Mouse (Mus musculus): ENCODE data around the gene Dnajb7.
"Not testable (repeated sequence)": the region's sequence is repeated elsewhere in the genome, so short reads cannot be mapped to it uniquely, and the experiment has no call there.

The Dnajb7 gene

GRCm38 (mm10) chr15:81408199-81408598 lies at the start of gene Dnajb7:
TSS of gene Dnajb7 (minus strand) at chr15:81408299.
- in situ Hi-C loops (cut with MboI, MseI) = no loop called here

- in situ Hi-C loops (cut with MboI, MseI) = no loop called here
These were observed 40.4 kb upstream of the Dnajb7 start for GRCm38 (mm10) chr15:81448463-81448862.

GRCm38 (mm10) chr15:81439236-81439635 lies 31.1 kb upstream of the Dnajb7 start:
- in situ Hi-C loops (cut with MboI, MseI) = no loop called here

- in situ Hi-C loops (cut with MboI, MseI) = no loop called here
These were observed 30.2 kb upstream of the Dnajb7 start for GRCm38 (mm10) chr15:81438345-81438744.

DNA sequence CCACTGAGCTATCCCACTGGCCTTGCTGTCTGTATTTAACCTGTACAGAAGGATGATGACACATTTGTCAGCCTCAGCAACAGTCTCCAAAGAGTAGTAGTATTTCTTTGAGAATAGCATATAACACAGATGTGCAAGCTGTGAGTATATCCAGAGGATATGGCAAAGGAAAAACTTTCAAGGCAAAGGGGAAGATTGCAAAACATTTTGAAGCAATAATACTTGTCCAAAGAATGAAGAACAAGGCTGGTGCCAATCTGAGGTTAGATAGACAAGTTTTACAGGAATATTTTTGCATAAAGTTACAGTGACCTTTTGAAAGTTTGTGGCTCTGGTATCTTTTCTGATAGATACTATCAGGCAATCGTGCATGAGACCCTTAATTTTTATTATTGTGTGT lies 23.1 kb upstream of the Dnajb7 start:
- in situ Hi-C loops (cut with MboI, MseI) = no loop called here

DNA sequence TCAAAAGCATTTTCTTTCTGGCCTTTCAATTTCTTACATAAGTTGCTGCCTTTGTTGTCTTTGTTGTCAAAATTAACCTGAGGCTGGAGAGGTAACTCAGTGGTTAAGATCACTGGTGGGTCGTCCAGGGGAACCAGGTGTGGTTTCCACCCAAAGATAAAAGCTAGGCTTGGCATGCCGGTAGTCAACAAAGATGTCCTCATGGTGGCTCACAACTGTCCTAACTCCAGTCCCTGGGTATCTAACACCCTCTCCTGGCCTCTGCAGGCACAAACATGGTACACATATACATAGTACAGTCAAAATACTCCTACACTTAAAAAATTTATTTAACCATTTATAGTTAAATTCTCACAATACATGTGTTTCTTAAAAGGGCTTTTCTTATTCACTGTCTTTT lies 19.8 kb upstream of the Dnajb7 start:
- in situ Hi-C loops (cut with MboI, MseI) = no loop called here

- in situ Hi-C loops (cut with MboI, MseI) = no loop called here
These were observed 17.2 kb upstream of the Dnajb7 start for GRCm38 (mm10) chr15:81425311-81425710.

DNA sequence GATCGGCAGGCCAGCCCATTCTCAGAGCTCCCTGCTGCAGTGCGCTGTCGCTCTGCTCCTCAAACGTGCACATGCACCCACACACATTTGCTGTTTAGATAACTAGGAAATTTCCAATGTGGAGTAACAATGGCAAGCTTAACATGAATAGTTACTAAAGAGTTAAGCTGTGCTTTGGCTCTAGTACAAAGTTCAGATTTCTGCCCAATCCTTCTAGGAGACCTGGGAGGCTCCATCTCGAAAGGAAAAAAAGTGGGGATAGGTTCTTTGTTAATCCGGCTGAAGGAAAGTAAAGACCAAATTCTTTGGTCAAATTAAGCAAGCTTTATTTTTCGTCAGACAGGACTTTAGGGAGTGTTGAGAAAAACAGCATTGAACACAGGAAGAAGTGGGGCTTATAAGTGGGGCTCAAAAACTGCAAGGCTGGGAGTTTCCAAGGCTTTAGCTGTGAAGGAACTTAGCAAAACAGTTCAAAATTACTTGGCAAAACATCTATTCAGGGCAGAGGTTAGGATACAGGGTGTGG lies 14.1 kb upstream of the Dnajb7 start:
- in situ Hi-C loops (cut with MboI, MseI) = no loop called here

- in situ Hi-C loops (cut with MboI, MseI) = no loop called here
These were observed 13.4 kb upstream of the Dnajb7 start for GRCm38 (mm10) chr15:81421454-81421853.

DNA sequence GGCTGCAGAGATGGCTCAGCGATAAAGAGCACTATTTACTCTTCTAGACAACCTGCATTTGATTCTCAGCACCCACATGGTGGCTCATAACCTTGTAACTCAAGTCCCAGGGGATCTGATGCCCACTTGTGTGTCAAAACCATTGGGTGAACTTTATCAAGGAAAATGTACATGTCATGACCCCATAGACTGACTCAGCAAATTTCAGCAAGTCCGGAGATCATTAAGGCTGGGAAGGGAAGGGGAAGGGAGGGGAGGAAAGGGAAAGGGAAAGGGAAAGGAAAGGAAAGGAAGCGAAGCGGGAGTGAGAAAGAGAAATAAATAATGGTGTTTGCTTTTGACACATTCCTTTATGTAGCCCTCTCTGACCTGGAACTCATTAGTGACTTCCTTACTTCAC lies 10.0 kb upstream of the Dnajb7 start:
- in situ Hi-C loops (cut with MboI, MseI) = no loop called here

DNA sequence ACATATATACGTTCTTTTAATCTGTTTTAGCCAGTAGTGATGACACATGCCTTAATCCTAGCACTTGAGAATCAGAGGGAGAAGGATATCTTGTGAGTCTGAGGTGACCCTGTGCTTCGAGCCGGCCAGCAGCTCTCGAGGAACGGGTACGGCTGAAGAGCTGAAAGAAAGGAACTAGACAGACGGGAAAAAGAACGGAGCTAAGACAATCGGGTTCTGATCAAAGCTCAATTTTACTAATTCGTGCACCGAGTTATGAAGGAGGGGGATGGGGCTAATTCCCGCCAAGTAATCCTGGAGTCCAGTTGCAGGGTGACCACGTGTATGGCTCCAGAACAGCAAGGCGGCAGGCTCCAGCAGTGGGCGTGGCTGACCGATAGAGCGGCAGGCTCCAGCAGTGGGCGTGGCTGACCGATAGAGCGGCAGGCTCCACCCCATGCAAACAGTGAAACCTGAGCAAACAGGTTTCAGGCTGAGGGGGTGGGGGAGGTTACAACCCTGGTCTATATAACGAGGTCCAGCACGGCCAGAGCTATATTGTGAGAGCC lies 8.7 kb upstream of the Dnajb7 start:
- in situ Hi-C loops (cut with MboI, MseI) = not testable (repeated sequence)

DNA sequence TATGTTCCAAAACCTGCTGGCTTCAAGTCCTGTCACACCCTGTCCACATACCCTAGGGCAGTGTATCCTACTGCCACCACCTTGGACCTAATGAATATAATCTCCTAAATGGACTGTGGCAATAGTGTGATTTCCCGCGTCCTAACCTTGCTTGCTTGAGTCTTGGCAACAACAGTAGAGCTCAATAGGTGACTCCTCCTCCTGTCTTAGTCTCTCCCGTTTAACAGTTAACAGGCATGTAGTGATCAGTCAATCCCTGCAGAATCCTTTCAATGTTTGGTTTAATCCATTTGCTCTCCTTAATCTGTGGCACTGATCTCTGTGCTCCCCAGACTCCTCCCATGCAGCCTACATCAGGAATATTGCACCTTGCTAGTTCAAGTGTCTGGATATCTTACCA lies 3.1 kb downstream of the Dnajb7 start:
- in situ Hi-C loops (cut with MboI, MseI) = no loop called here

DNA sequence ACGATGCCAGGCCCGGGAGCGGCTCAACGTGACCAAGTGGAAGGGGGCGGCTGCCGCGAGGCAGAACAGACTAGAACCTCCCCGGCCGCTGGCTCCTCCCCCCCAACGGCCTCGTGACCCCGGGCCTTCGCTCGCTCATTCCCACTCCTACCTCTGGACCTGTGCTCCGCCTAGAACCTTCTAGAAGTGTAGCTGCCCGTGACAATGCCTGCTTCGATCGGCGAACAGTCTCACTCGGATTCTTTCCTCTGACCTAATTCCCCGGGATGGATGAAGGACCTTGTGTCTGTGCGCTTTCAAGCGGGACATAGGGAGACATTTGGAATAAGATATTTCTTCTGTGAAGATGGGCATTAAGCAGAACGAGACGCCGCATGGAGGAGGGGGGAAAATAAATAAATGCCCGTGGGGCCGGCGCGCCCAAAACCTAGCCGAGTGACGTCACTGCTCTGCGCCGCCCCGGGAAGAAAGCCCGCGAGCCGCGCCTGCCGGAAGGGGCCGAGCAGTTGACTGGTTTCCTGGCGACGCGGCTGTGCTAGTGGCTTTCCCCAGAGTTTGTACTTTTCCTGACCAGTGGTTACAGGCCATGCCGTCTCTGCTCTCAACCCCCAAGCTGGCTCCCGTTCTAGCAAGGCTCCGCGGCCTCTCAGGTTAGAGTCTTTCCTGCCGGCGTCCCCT lies 8.3 kb downstream of the Dnajb7 start, which contains the start of the genes St13 and Xpnpep3:
Gene St13, minus strand, starts transcription at position 440 of the 678 bp plus-strand sequence.
Gene Xpnpep3, plus strand, starts transcription at position 501 of the 678 bp plus-strand sequence.
- in situ Hi-C loops (cut with MboI, MseI) = no loop called here

GRCm38 (mm10) chr15:81399297-81399637 lies 8.8 kb downstream of the Dnajb7 start:
- in situ Hi-C loops (cut with MboI, MseI) = no loop called here

DNA sequence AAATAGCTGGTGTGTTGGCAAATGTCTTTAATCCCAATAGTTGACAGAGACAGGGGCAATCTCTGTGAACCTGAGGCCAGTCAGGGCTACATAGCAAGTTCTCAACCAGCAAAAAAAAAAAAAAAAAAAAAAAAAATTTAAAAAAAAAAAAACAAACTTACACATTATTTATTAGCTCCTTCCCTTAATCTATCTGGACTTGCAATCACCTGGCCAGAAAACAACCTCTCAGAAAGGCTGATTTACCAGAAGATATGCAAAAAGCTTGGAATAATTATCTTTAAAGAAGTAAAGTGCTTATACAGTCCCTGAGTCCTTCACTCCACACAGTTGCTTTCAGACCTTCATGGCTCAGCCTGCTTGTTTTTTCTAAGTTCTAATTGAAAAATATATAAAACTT lies 9.9 kb downstream of the Dnajb7 start:
- in situ Hi-C loops (cut with MboI, MseI) = no loop called here

DNA sequence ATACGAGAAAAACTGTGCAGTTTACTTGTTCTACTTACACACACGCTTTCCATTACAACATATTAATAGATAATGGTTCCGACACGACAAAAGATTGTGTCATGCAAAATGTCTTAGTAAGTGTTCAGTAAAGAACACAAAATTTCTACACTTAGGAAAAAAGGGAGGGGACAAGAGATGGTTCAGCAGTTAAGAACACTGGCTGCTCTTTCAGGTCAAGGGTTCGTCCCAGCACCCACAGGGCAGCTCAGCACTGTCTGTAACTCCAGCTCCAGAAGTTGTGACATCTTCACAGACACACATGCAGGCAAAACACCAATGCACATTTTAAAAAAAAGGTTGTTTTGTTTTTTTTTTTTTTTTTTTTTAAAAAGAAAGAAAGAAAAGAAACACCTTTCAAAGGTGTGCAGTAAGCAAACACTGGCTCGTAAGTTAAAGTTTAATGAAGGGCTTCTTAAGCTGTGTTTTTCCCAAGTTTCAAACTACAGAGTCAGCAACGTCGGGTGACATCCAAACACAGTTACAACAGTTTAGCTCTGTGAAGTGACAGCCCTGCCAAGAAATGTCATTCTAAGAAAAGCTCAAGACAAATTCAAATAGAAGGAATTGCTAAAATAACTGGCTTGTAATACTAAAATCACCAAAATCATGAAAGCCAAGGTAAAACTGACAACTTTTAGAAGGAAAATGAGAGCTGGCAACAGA lies 13.7 kb downstream of the Dnajb7 start:
- in situ Hi-C loops (cut with MboI, MseI) = no loop called here

- in situ Hi-C loops (cut with MboI, MseI) = no loop called here
These were observed 15.1 kb downstream of the Dnajb7 start for GRCm38 (mm10) chr15:81392997-81393396.

DNA sequence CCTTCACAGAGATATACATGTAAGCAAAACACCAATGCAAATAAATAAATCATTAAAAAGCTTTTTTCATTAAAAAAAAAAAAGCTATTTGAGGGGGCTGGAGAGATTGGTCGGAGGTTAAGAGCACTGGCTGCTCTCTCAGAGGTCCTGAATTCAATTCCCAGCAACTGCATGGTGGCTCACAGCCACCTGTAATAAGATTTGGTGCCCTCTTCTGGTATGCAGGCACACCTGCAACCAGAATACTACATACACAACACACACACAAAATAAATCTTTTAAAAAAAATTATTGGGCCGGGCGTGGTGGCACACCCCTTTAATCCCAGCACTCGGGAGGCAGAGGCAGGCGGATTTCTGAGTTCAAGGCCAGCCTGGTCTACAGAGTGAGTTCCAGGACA lies 21.8 kb downstream of the Dnajb7 start:
- in situ Hi-C loops (cut with MboI, MseI) = no loop called here

- in situ Hi-C loops (cut with MboI, MseI) = no loop called here
These were observed 29.3 kb downstream of the Dnajb7 start for GRCm38 (mm10) chr15:81378845-81379244.

- in situ Hi-C loops (cut with MboI, MseI) = no loop called here
These were observed 33.5 kb downstream of the Dnajb7 start for GRCm38 (mm10) chr15:81374621-81375020.

DNA sequence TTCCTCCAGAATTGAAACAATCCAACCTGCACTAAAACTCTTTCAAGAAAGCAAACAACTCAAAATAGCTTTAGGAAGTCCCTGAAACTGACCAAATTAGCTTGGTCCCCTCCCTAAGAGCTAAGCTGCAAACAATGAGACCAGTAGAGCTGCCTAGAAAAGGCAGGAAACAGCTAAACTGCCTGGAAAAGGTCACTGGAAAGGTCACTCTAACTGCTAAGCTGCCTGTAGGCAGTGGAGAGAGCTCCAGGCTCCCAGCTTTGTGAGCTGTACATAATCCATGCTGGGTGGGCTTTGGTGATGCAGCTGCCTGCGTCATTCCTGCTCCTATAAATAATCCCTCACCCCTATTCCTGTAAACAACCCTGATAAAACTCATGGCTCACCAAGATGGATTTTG lies 37.7 kb downstream of the Dnajb7 start:
- in situ Hi-C loops (cut with MboI, MseI) = no loop called here

- in situ Hi-C loops (cut with MboI, MseI) = loop anchor here in 1 of 2 experiments (10.0 kb wide), 1 partner anchor 266 kb away; no protein-coding TSS in a partner anchor
These were observed 39.5 kb downstream of the Dnajb7 start for GRCm38 (mm10) chr15:81368601-81369000.

DNA sequence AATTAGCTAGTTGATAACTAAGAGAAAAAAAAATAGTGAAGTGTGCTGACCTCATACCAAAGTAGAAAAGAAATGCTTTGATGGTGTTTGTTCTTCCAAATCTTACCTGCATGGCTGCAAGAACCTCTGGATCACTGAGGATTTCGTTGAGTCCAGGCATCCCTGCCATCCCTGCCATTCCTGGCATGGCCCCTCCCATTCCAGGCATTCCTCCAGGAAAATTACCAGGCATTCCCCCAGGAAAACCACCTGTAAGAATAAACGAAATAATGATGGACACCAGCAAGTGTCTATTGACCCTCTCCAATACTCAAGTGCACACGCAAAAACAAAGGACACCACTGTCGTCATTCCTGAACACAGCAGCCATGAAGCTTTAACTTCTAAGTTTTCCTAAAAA lies 41.9 kb downstream of the Dnajb7 start:
- in situ Hi-C loops (cut with MboI, MseI) = loop anchor here in 1 of 2 experiments (10.0 kb wide), 1 partner anchor 269 kb away; no protein-coding TSS in a partner anchor

Data from T-helper 17 cell (primary cell).